Comparison of ENCODE assay signal across 14 mouse cellular contexts in genomic region chr4:141623037-141623436, GRCm38 (mm10). TPM values are rescaled to one million over a fixed set of nuclear protein-coding genes. Genes with fewer than 3 reads are reported as not detected.
DNase-seq lines count a peak whose midpoint lies in the region; ATAC-seq and TF ChIP-seq lines count a peak whose summit lies in the region.
"Had no signal": no experiment of that assay in that cellular context is flagged by ENCODE, and none has a peak within 500 bp of the region (broad histone marks: within the 10 kb centered on the region; RNA-seq: fewer than 3 reads in every experiment).

No protein-coding gene starts in this region.

- H3K9ac ChIP-seq in hindbrain, embryonic 13.5 days = peak overlapping the region; percentile 29; the same call in 1 of the 2 replicates
- H3K9ac ChIP-seq in hindbrain, embryonic 12.5 days = no peak overlapping the region
- 0 out of 2 replicates have a peak overlapping the region, but pooled peaks have one; percentile 6 for H3K9ac ChIP-seq in neural tube, embryonic 11.5 days (ENCODE audit: low read length)
- H3K9ac ChIP-seq in stomach, postnatal 0 days (ENCODE audit: low read length) = 0 out of 2 replicates have a peak overlapping the region, but pooled peaks have one; percentile 13
- H3K9ac ChIP-seq: embryonic facial prominence, embryonic 15.5 days; forebrain, embryonic 15.5 days; midbrain, embryonic 13.5 days had no signal

- no peak for TF ChIP-seq EP300 in stomach, postnatal 0 days (optimal IDR thresholded peaks at IDR 0.05)

- H3K27me3 ChIP-seq in hindbrain, embryonic 13.5 days = peaks cover 5% of the 10 kb centered on the region; the same call in 1 of the 2 replicates
- peaks cover 2% of the 10 kb centered on the region; the same call in 1 of the 2 replicates for H3K27me3 ChIP-seq in hindbrain, embryonic 12.5 days
- no peaks in the 10 kb centered on the region for H3K27me3 ChIP-seq in neural tube, embryonic 11.5 days (ENCODE audit: control insufficient read depth, insufficient read depth, low read length)
- no peaks in the 10 kb centered on the region for H3K27me3 ChIP-seq in stomach, postnatal 0 days (ENCODE audit: control insufficient read depth, insufficient read depth, low read length)
- H3K27me3 ChIP-seq: embryonic facial prominence, embryonic 15.5 days had no signal

- H3K9me3 ChIP-seq in hindbrain, embryonic 13.5 days = no peaks in the 10 kb centered on the region
- H3K9me3 ChIP-seq in hindbrain, embryonic 12.5 days (replicated peaks) = no peaks in the 10 kb centered on the region
- H3K9me3 ChIP-seq in neural tube, embryonic 11.5 days (ENCODE audit: control insufficient read depth, low read length) = no peaks in the 10 kb centered on the region
- H3K9me3 ChIP-seq in stomach, postnatal 0 days (ENCODE audit: control insufficient read depth, low read length) = no peaks in the 10 kb centered on the region
- H3K9me3 ChIP-seq: embryonic facial prominence, embryonic 15.5 days; forebrain, embryonic 15.5 days; midbrain, embryonic 13.5 days had no signal

- no peak for DNase-seq in gastrocnemius, adult 2 months
- DNase-seq in gastrocnemius, postnatal 25 days = no peak
- DNase-seq in neural tube, embryonic 11.5 days (ENCODE audit: low spot score) = no peak
- DNase-seq in neural tube, embryonic 10.5 days (ENCODE audit: extremely low spot score, low spot score) = no peak
- DNase-seq in stomach, postnatal 0 days (ENCODE audit: low spot score) = peak; percentile 67
- no peak for DNase-seq in layer of hippocampus, adult 9-10 months (ENCODE audit: low spot score)
- DNase-seq: right cerebral cortex, adult 18-20 months; thymus, postnatal 14 days had no signal

- peaks cover 33% of the 10 kb centered on the region for H3K36me3 ChIP-seq in hindbrain, embryonic 13.5 days
- peaks cover 28% of the 10 kb centered on the region for H3K36me3 ChIP-seq in hindbrain, embryonic 12.5 days
- H3K36me3 ChIP-seq in neural tube, embryonic 11.5 days (ENCODE audit: control insufficient read depth, insufficient read depth, low read length) = peaks cover 3% of the 10 kb centered on the region; the same call in 1 of the 2 replicates
- peaks cover 13% of the 10 kb centered on the region for H3K36me3 ChIP-seq in stomach, postnatal 0 days (ENCODE audit: control insufficient read depth, insufficient read depth, low read length)

- H3K4me3 ChIP-seq in gastrocnemius, adult 2 months = peak overlapping the region; percentile 69
- H3K4me3 ChIP-seq in hindbrain, embryonic 13.5 days = no peak overlapping the region
- no peak overlapping the region for H3K4me3 ChIP-seq in hindbrain, embryonic 12.5 days
- no peak overlapping the region for H3K4me3 ChIP-seq in neural tube, embryonic 11.5 days (ENCODE audit: low read depth, low read length)
- no peak overlapping the region for H3K4me3 ChIP-seq in stomach, postnatal 0 days (ENCODE audit: low read depth, low read length)
- H3K4me3 ChIP-seq: embryonic facial prominence, embryonic 15.5 days; forebrain, embryonic 15.5 days; midbrain, embryonic 13.5 days had no signal

- intact Hi-C loops in gastrocnemius, adult 2 months (cut with DNase I) = loop anchor here (2.0 kb wide), 1 partner anchor 14 kb away; no protein-coding TSS in a partner anchor

- no peak overlapping the region for H3K4me2 ChIP-seq in hindbrain, embryonic 13.5 days
- no peak overlapping the region for H3K4me2 ChIP-seq in hindbrain, embryonic 12.5 days (replicated peaks)
- H3K4me2 ChIP-seq in neural tube, embryonic 11.5 days (ENCODE audit: low read depth) = no peak overlapping the region
- no peak overlapping the region for H3K4me2 ChIP-seq in stomach, postnatal 0 days (replicated peaks; ENCODE audit: low read depth)
- H3K4me2 ChIP-seq: embryonic facial prominence, embryonic 15.5 days; forebrain, embryonic 15.5 days; midbrain, embryonic 13.5 days had no signal

- H3K27ac ChIP-seq in gastrocnemius, adult 2 months = peak overlapping the region; percentile 90
- H3K27ac ChIP-seq in hindbrain, embryonic 13.5 days = peak overlapping the region; percentile 23; the same call in 1 of the 2 replicates
- H3K27ac ChIP-seq in hindbrain, embryonic 12.5 days = no peak overlapping the region
- no peak overlapping the region for H3K27ac ChIP-seq in neural tube, embryonic 11.5 days (ENCODE audit: low read depth, low read length)
- peak overlapping the region; percentile 14; the same call in 1 of the 2 replicates for H3K27ac ChIP-seq in stomach, postnatal 0 days (replicated peaks)
- H3K27ac ChIP-seq: embryonic facial prominence, embryonic 15.5 days; forebrain, embryonic 15.5 days; midbrain, embryonic 13.5 days had no signal

- H3K4me1 ChIP-seq in hindbrain, embryonic 13.5 days (replicated peaks) = peaks cover 6% of the 10 kb centered on the region
- H3K4me1 ChIP-seq in hindbrain, embryonic 12.5 days = peaks cover 5% of the 10 kb centered on the region
- H3K4me1 ChIP-seq in neural tube, embryonic 11.5 days (ENCODE audit: control insufficient read depth, insufficient read depth, low read length) = 0 out of 2 replicates have a peak, but pooled peaks cover 2% of the 10 kb centered on the region
- peaks cover 2% of the 10 kb centered on the region; the same call in 1 of the 2 replicates for H3K4me1 ChIP-seq in stomach, postnatal 0 days (replicated peaks; ENCODE audit: control insufficient read depth, insufficient read depth)

- 89% methylated on average over 11 of the region's 11 CpGs for WGBS in hindbrain, embryonic 13.5 days
- WGBS in hindbrain, embryonic 12.5 days = 87% methylated on average over 11 of the region's 11 CpGs
- WGBS in neural tube, embryonic 11.5 days = 86% methylated on average over 11 of the region's 11 CpGs
- 81% methylated on average over 11 of the region's 11 CpGs for WGBS in stomach, postnatal 0 days

- ATAC-seq in hindbrain, embryonic 13.5 days (ENCODE audit: low FRiP score) = no peak
- ATAC-seq in hindbrain, embryonic 12.5 days (ENCODE audit: low FRiP score) = no peak
- no peak for ATAC-seq in neural tube, embryonic 11.5 days (ENCODE audit: insufficient read depth, low FRiP score, low TSS enrichment)
- peak; percentile 45; the same call in 1 of the 2 replicates for ATAC-seq in stomach, postnatal 0 days (ENCODE audit: low FRiP score, low TSS enrichment)
- ATAC-seq: forebrain, embryonic 15.5 days; midbrain, embryonic 13.5 days had no signal

- TF ChIP-seq CTCF in gastrocnemius, adult 2 months (IDR thresholded peaks at IDR 0.05) = no peak
- TF ChIP-seq CTCF in stomach, postnatal 0 days (IDR thresholded peaks at IDR 0.05; ENCODE audit: low read depth) = no peak

RNA-seq across cellular contexts. Expression of gene Slc25a34, which starts 0.6 kb away (rescaled TPM):
- total RNA-seq in gastrocnemius, adult 2 months (2021) = 10 to 100 TPM; 10.3 to 26.9 TPM
- 10 to 100 TPM; 14.7 to 14.8 TPM for total RNA-seq in gastrocnemius, postnatal 25 days (2021)
- 0.26 TPM in 1 of 2 replicates, not detected in the other for polyA plus RNA-seq in hindbrain, embryonic 13.5 days (2015; fragmentation: Nextera tagmentation; extraction: Ambion mirVana)
- polyA plus RNA-seq in hindbrain, embryonic 12.5 days (2016; fragmentation: Nextera tagmentation; extraction: Ambion mirVana) = not detected in 2 replicates
- polyA plus RNA-seq in neural tube, embryonic 11.5 days (2014; fragmentation: Nextera tagmentation; extraction: Ambion mirVana) = not detected in 2 replicates
- 1.6 and 1.8 TPM in 2 replicates for polyA plus RNA-seq in stomach, postnatal 0 days (2015; fragmentation: Nextera tagmentation; extraction: Ambion mirVana)
- polyA plus RNA-seq: neural tube, embryonic 14.5 days had no signal

RNA-seq across cellular contexts. Expression of gene Tmem82, which starts 4.6 kb away (rescaled TPM):
- total RNA-seq in gastrocnemius, adult 2 months (2021) = 1 to 10 TPM in 1 of 2 experiments, under 1 TPM in 1; 0.61 to 3.2 TPM
- 1 to 10 TPM; 1.2 to 2.3 TPM for total RNA-seq in gastrocnemius, postnatal 25 days (2021)
- 0.25 and 0.43 TPM in 2 replicates for polyA plus RNA-seq in hindbrain, embryonic 13.5 days (2015; fragmentation: Nextera tagmentation; extraction: Ambion mirVana)
- 0.29 and 0.50 TPM in 2 replicates for polyA plus RNA-seq in hindbrain, embryonic 12.5 days (2016; fragmentation: Nextera tagmentation; extraction: Ambion mirVana)
- polyA plus RNA-seq in neural tube, embryonic 11.5 days (2014; fragmentation: Nextera tagmentation; extraction: Ambion mirVana) = 0.50 and 0.61 TPM in 2 replicates
- 2.2 and 2.3 TPM in 2 replicates for polyA plus RNA-seq in stomach, postnatal 0 days (2015; fragmentation: Nextera tagmentation; extraction: Ambion mirVana)

RNA-seq across cellular contexts. Expression of gene Fblim1, which starts 17.1 kb away (rescaled TPM):
- total RNA-seq in gastrocnemius, adult 2 months (2021) = 1 to 10 TPM; 1.1 to 1.5 TPM
- total RNA-seq in gastrocnemius, postnatal 25 days (2021) = 1 to 10 TPM; 1.5 to 4.7 TPM
- 41.0 and 43.3 TPM in 2 replicates for polyA plus RNA-seq in hindbrain, embryonic 13.5 days (2015; fragmentation: Nextera tagmentation; extraction: Ambion mirVana)
- 49.1 and 57.9 TPM in 2 replicates for polyA plus RNA-seq in hindbrain, embryonic 12.5 days (2016; fragmentation: Nextera tagmentation; extraction: Ambion mirVana)
- polyA plus RNA-seq in neural tube, embryonic 11.5 days (2014; fragmentation: Nextera tagmentation; extraction: Ambion mirVana) = 31.5 and 34.9 TPM in 2 replicates
- polyA plus RNA-seq in stomach, postnatal 0 days (2015; fragmentation: Nextera tagmentation; extraction: Ambion mirVana) = 45.1 and 49.2 TPM in 2 replicates

RNA-seq across cellular contexts. Expression of gene Plekhm2, which starts 41.7 kb away (rescaled TPM):
- 10 to 100 TPM; 32.9 to 34.7 TPM for total RNA-seq in gastrocnemius, adult 2 months (2021)
- 10 to 100 TPM; 24.3 to 32.7 TPM for total RNA-seq in gastrocnemius, postnatal 25 days (2021)
- 6.9 and 8.2 TPM in 2 replicates for polyA plus RNA-seq in hindbrain, embryonic 13.5 days (2015; fragmentation: Nextera tagmentation; extraction: Ambion mirVana)
- polyA plus RNA-seq in hindbrain, embryonic 12.5 days (2016; fragmentation: Nextera tagmentation; extraction: Ambion mirVana) = 6.3 and 7.6 TPM in 2 replicates
- 3.4 and 3.6 TPM in 2 replicates for polyA plus RNA-seq in neural tube, embryonic 11.5 days (2014; fragmentation: Nextera tagmentation; extraction: Ambion mirVana)
- 3.5 and 4.3 TPM in 2 replicates for polyA plus RNA-seq in stomach, postnatal 0 days (2015; fragmentation: Nextera tagmentation; extraction: Ambion mirVana)

Comparison
In these comparisons a context has a peak if more than half of its experiments do, and no peak if none do; other contexts are left out.
1. H3K27ac ChIP-seq: peak in gastrocnemius, adult 2 months (single experiment), hindbrain, embryonic 13.5 days (single experiment) and stomach, postnatal 0 days (single experiment); none in hindbrain, embryonic 12.5 days (single experiment) and neural tube, embryonic 11.5 days (single experiment).